Mouse (Mus musculus): ENCODE measurements around the gene Senp6.

DNA sequence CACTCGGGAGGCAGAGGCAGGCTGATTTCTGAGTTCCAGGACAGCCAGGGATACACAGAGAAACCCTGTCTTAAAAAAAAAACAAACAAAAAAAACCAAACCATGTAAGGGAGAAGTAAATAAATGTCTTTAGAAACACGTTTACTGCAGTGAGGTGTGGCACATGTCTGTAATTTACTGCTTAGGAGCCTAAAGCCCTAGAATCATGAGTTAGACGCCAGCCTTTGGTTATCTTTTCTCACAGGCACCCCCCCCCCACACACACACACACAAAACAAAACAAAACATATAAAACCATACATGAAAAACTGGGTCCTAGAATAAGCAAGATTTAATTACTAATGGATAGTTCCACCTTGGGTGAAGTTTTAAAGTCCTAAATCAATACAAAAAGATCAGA, 29.6 kb downstream of the Senp6 start:
- TF ChIP-seq CTCF (IDR thresholded peaks at IDR 0.05; ENCODE audit: borderline replicate concordance, insufficient read depth, low read length) (no peak), POLR2A (IDR thresholded peaks at IDR 0.05; ENCODE audit: low read depth, low read length) (no peak)

Data from embryonic fibroblast, embryonic 13.5 days (primary cell).